Mouse (Mus musculus) kidney, adult 11 months (tissue): ENCODE measurements around the gene Gm21586.
"Not testable (repeated sequence)": the region's sequence is repeated elsewhere in the genome, so short reads cannot be mapped to it uniquely, and the experiment has no call there.

Source experiments
- DNase-seq: peaks from one replicate; pipeline ENCODE4 v3.0.0; 2022

Gene Gm21586

GRCm38 (mm10) chr4:42439078-42439477 is at the start of gene Gm21586:
Gene Gm21586, plus strand, starts transcription at chr4:42439378.
- DNase-seq: not testable (repeated sequence)

GRCm38 (mm10) chr4:42466452-42466851 is 27.3 kb downstream of the Gm21586 start, which contains the start of gene Gm2163:
Gene Gm2163, plus strand, starts transcription at chr4:42466752.
- not testable (repeated sequence) for DNase-seq
